Mouse (Mus musculus): ENCODE measurements around the gene Rhoc. TPM values are rescaled to one million over a fixed set of nuclear protein-coding genes. Genes with fewer than 3 reads are reported as not detected.

Gene Rhoc
- polyA plus RNA-seq, 1 experiment from 2014 or later, result 316 TPM

GRCm38 (mm10) chr3:104841049-104841448 lies 52.9 kb downstream of the Rhoc start:
- no peak for TF ChIP-seq CTCF (IDR thresholded peaks at IDR 0.05; ENCODE audit: low read depth)
- Histone ChIP-seq H3K9me3 (ENCODE audit: control insufficient read depth) (no peaks in the 10 kb centered on the region), H3K36me3 (ENCODE audit: control insufficient read depth, insufficient read depth) (peaks cover 63% of the 10 kb centered on the region), H3K27me3 (replicated peaks; ENCODE audit: control insufficient read depth, insufficient read depth, low read length) (no peaks in the 10 kb centered on the region), H3K9ac (ENCODE audit: low read depth, low read length) (no peak overlapping the region), H3K4me2 (replicated peaks; ENCODE audit: low read depth) (no peak overlapping the region), H3K4me3 (ENCODE audit: low read depth, low read length) (no peak overlapping the region), H3K4me1 (replicated peaks; ENCODE audit: control insufficient read depth, insufficient read depth, low read length) (no peaks in the 10 kb centered on the region), H3K27ac (ENCODE audit: low read depth, low read length) (no peak overlapping the region)
- no peak for ATAC-seq
- WGBS, result 86% methylated on average over 5 of the region's 5 CpGs

Other genes with a start within 250 kb of the Rhoc start
- 36.6 and 36.7 TPM in 2 replicates for gene Slc16a1, start 149.7 kb upstream of the Rhoc start, polyA plus RNA-seq (2015; fragmentation: Nextera tagmentation; extraction: Ambion mirVana)
- 22.3 and 24.4 TPM in 2 replicates for gene Ppm1j, start 7.3 kb upstream of the Rhoc start, polyA plus RNA-seq (2015; fragmentation: Nextera tagmentation; extraction: Ambion mirVana)
- gene Fam19a3, start 6.5 kb upstream of the Rhoc start, polyA plus RNA-seq (2015; fragmentation: Nextera tagmentation; extraction: Ambion mirVana), result 0.05 and 0.22 TPM in 2 replicates
- gene Mov10, start 30.2 kb downstream of the Rhoc start, polyA plus RNA-seq (2015; fragmentation: Nextera tagmentation; extraction: Ambion mirVana), result 144 and 157 TPM in 2 replicates
- 19.9 and 21.9 TPM in 2 replicates for gene St7l, start 75.6 kb downstream of the Rhoc start, polyA plus RNA-seq (2015; fragmentation: Nextera tagmentation; extraction: Ambion mirVana)
- 109 and 110 TPM in 2 replicates for gene Capza1, start 76.1 kb downstream of the Rhoc start, polyA plus RNA-seq (2015; fragmentation: Nextera tagmentation; extraction: Ambion mirVana)
- 1.2 and 1.5 TPM in 2 replicates for gene Wnt2b, start 173.5 kb downstream of the Rhoc start, polyA plus RNA-seq (2015; fragmentation: Nextera tagmentation; extraction: Ambion mirVana)